Mouse (Mus musculus): ENCODE measurements around the gene Slc3a2. TPM values are rescaled to one million over a fixed set of nuclear protein-coding genes. Genes with fewer than 3 reads are reported as not detected.
"Not testable (repeated sequence)": the region's sequence is repeated elsewhere in the genome, so short reads cannot be mapped to it uniquely, and the experiment has no call there.

Gene Slc3a2
- total and polyA plus RNA-seq, 2 experiments from 2014 or later, result 116 to 247 TPM

DNA sequence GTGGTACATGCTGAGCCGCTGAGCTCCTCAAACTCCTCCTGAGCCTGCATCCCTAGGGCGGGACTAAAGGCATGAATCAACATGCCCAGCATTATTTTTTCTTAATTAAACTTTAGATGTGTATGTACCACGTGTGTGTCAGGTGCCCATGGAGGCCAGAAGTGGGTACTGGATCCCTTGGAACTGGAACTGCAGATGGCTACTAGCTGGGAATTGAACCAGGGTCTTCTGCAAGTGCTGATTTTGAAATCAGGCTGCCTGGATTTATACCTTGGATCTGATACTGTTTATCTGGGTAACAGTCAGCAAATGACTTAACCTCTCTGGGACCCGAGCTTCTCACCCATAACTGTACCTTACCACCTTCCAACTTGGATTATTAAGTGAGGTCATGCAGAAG, 1.1 kb downstream of the Slc3a2 start:
- Histone ChIP-seq H3K4me2 (ENCODE audit: low read depth) (peak overlapping the region; percentile 55), H3K9ac (peak overlapping the region; percentile 84), H3K27ac (ENCODE audit: low read depth, low read length) (0 out of 2 replicates have a peak overlapping the region, but pooled peaks have one; percentile 99), H3K4me3 (ENCODE audit: low read depth, low read length) (peak overlapping the region; percentile 85), H3K4me1 (ENCODE audit: insufficient read depth) (peaks cover 12% of the 10 kb centered on the region), H3K36me3 (ENCODE audit: insufficient read depth) (peaks cover 23% of the 10 kb centered on the region), H3K27me3 (ENCODE audit: insufficient read depth, low read length) (no peaks in the 10 kb centered on the region), H3K9me3 (ENCODE audit: low read length) (no peaks in the 10 kb centered on the region)
- TF ChIP-seq CTCF (IDR thresholded peaks at IDR 0.05; ENCODE audit: low read depth), result no peak
- ATAC-seq (no peak), DNase-seq (no peak)
- 57% methylated on average over 4 of the region's 4 CpGs for WGBS

DNA sequence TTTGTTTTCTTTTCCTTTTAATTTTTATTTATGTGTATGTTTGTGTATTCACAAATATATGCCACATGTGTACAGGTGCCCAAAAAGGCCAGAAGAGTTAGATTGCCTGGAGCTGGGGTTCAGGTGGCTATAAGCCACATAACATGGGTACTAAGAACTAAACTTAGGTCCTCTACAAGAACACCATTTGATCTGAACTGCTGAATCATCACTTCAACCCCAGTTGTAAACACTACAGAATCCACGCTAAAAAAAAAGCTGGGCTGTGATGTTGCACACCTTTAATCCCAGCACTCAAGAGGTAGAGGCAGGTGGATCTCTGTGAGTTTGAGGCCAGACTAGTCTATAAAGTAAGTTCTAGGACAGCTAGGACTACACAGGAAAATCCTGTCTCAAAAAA, 1.8 kb downstream of the Slc3a2 start:
- 76% methylated on average over 1 of the region's 1 CpGs for WGBS
- H3K9me3 ChIP-seq (ENCODE audit: low read length), result no peaks in the 10 kb centered on the region
- no peaks in the 10 kb centered on the region for H3K27me3 ChIP-seq (ENCODE audit: insufficient read depth, low read length)
- H3K4me3 ChIP-seq (ENCODE audit: low read depth, low read length), result no peak overlapping the region
- H3K27ac ChIP-seq (ENCODE audit: low read depth, low read length), result no peak overlapping the region
- peaks cover 16% of the 10 kb centered on the region for H3K36me3 ChIP-seq (ENCODE audit: insufficient read depth)
- no peak for DNase-seq
- TF ChIP-seq CTCF (IDR thresholded peaks at IDR 0.05; ENCODE audit: low read depth), result no peak
- H3K4me1 ChIP-seq (ENCODE audit: insufficient read depth), result peaks cover 12% of the 10 kb centered on the region
- no peak overlapping the region for H3K9ac ChIP-seq
- H3K4me2 ChIP-seq (ENCODE audit: low read depth), result peak overlapping the region; percentile 55
- ATAC-seq, result no peak

DNA sequence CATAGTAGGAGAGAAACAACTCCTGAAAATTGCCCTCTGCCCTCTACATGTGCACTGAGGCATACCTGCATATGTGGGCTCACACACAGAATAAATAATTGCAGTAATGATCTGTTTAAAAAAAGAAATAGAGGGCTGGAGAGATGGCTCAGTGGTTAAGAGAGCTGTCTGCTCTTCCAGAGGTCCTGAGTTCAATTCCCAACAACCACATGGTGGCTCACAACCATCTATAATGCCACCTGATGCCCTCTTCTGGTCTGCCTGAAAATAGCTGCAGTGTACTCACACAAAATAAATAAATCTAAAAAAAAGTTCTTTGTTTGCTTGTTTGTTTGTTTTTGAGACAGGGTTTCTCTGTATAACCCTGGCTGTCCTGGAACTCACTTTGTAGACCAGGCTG, 4.1 kb downstream of the Slc3a2 start:
- not testable (repeated sequence) for H3K4me2 ChIP-seq (ENCODE audit: low read depth); H3K27me3 ChIP-seq (ENCODE audit: insufficient read depth, low read length); H3K9me3 ChIP-seq (ENCODE audit: low read length); ATAC-seq; H3K4me3 ChIP-seq (ENCODE audit: low read depth, low read length); H3K9ac ChIP-seq; H3K4me1 ChIP-seq (ENCODE audit: insufficient read depth); H3K27ac ChIP-seq (ENCODE audit: low read depth, low read length); DNase-seq; H3K36me3 ChIP-seq (ENCODE audit: insufficient read depth)

DNA sequence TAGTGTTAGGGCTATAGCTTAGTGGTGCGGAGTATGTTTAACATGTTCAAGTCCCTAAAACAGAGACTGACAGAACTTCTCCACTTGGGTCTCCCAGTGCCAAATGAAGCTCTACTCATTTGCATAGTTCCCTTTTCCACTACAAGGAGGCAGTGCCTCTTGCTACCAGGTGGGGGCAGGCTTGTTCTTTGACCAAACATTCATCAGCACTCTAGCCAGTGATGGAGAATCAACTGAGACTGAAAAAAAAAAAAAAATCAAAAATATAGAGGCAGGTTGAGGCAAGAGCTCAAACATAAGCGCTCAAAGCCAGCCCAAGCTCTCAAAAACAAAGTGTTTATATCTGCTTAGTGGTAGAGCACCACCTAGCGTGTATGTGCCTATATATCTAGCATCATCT, 4.8 kb downstream of the Slc3a2 start:
- DNase-seq, result peak; percentile 65
- Histone ChIP-seq H3K27me3 (ENCODE audit: insufficient read depth, low read length) (no peaks in the 10 kb centered on the region), H3K9me3 (ENCODE audit: low read length) (no peaks in the 10 kb centered on the region), H3K27ac (ENCODE audit: low read depth, low read length) (no peak overlapping the region), H3K9ac (no peak overlapping the region), H3K4me2 (ENCODE audit: low read depth) (no peak overlapping the region), H3K4me3 (ENCODE audit: low read depth, low read length) (no peak overlapping the region), H3K36me3 (ENCODE audit: insufficient read depth) (no peaks in the 10 kb centered on the region), H3K4me1 (ENCODE audit: insufficient read depth) (peaks cover 7% of the 10 kb centered on the region; the same call in 1 of the 2 replicates)
- ATAC-seq, result no peak
- WGBS, result 70% methylated on average over 3 of the region's 3 CpGs
- TF ChIP-seq CTCF (IDR thresholded peaks at IDR 0.05; ENCODE audit: low read depth), result peak; percentile 81

DNA sequence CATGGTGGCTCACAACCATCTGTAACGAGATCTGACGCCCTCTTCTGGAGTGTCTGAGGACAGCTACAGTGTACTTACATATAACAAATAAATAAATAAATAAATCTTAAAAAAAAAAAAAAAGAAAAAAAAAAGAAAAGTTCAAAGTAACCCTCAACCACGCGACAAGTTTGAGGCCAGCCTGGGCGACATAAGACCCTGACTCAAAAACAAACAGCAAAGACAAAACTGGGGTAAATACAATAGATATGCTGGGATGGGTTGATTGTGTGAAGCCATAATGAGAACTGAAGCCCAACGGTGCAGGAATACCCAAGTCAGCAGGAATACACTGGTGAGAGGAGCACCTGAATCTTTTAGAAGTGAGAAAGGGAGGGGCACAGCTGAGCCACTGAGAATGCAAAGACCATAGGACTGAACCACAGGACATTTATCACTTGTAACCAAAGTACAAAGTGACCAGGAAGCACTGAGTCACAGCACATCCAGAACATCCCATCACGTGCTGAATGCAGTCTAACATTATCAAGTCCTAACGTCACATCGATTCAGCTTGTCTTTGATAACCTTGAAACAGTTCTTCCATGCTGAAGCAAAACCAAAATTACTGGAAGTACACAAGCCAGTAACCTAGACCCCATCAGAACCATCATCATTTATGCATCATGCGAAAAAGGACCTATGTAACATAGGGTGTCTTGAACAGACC, 6.2 kb downstream of the Slc3a2 start:
- DNase-seq (no peak), ATAC-seq (no peak)
- TF ChIP-seq CTCF (IDR thresholded peaks at IDR 0.05; ENCODE audit: low read depth), result no peak
- Histone ChIP-seq H3K4me3 (ENCODE audit: low read depth, low read length) (no peak overlapping the region), H3K27me3 (ENCODE audit: insufficient read depth, low read length) (no peaks in the 10 kb centered on the region), H3K9me3 (ENCODE audit: low read length) (no peaks in the 10 kb centered on the region), H3K9ac (no peak overlapping the region), H3K4me1 (ENCODE audit: insufficient read depth) (peaks cover 12% of the 10 kb centered on the region), H3K36me3 (ENCODE audit: insufficient read depth) (0 out of 2 replicates have a peak, but pooled peaks cover 2% of the 10 kb centered on the region), H3K4me2 (ENCODE audit: low read depth) (no peak overlapping the region), H3K27ac (ENCODE audit: low read depth, low read length) (no peak overlapping the region)
- WGBS, result 78% methylated on average over 8 of the region's 10 CpGs

DNA sequence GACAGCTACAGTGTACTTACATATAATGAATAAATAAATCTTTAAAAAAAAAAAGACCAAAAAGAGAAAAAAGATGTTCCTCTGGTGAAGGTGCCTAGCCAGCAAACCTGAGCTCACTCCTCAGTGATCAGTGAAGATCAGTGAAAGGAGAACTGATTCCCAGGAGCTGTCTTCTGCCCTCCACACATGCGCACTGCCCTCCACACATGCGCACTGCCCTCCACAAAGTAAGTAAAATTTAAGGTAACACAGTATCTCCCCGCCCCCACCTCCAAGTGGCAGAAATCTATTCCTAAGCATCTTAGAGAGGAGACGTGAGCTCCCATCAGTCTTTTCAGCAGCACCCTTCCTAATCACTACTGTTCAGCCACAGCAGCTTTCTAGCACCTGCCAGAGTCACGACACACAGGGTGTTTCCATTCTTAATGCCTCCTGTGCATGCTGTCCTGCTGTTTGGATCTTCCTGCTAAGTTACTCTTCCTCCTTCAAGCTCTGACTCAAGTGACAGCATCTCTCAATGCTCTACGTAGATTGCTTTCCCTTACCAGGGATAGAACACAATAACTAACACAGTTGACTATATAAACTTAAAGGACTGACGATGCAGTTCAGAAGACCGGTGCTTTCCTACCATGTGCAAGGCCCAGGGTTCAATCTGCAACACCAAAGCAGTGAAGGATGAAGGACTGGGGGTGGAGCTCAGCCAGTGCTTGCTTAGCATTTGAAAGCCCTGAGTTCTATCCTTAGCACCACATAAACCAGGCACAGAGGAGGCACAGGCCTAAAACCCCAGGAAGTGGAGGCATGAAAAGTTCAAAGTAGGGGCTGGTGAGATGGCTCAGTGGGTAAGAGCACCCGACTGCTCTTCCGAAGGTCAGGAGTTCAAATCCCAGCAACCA, 7.1 kb downstream of the Slc3a2 start:
- H3K9ac ChIP-seq, result no peak overlapping the region
- no peak overlapping the region for H3K27ac ChIP-seq (ENCODE audit: low read depth, low read length)
- no peaks in the 10 kb centered on the region for H3K9me3 ChIP-seq (ENCODE audit: low read length)
- 74% methylated on average over 10 of the region's 10 CpGs for WGBS
- H3K4me2 ChIP-seq (ENCODE audit: low read depth), result no peak overlapping the region
- ATAC-seq, result no peak
- no peak overlapping the region for H3K4me3 ChIP-seq (ENCODE audit: low read depth, low read length)
- peaks cover 13% of the 10 kb centered on the region for H3K4me1 ChIP-seq (ENCODE audit: insufficient read depth)
- no peaks in the 10 kb centered on the region for H3K27me3 ChIP-seq (ENCODE audit: insufficient read depth, low read length)
- DNase-seq, result no peak
- H3K36me3 ChIP-seq (ENCODE audit: insufficient read depth), result 0 out of 2 replicates have a peak, but pooled peaks cover 7% of the 10 kb centered on the region
- no peak for TF ChIP-seq CTCF (IDR thresholded peaks at IDR 0.05; ENCODE audit: low read depth)

Measured in forebrain, postnatal 0 days (tissue).